Mouse (Mus musculus) megakaryocyte, embryonic 14.5 days (primary cell): ENCODE measurements around the gene Otud1.

Experiments used
- FLI1 ChIP-seq: IDR thresholded peaks from 2 replicates; pipeline ENCODE4 v1.6.1; 2012; ENCODE audit warnings: low read length, inconsistent platforms, mixed read lengths
- GATA1 ChIP-seq: IDR thresholded peaks from 3 replicates; pipeline ENCODE4 v1.6.1; 2012; ENCODE audit warnings: mixed read lengths, low read length, inconsistent platforms, borderline replicate concordance

GRCm38 (mm10) chr2:19630544-19630943 is 27.0 kb upstream of the Otud1 start:
- TF ChIP-seq FLI1 = no peak
- no peak for TF ChIP-seq GATA1
